In the genomic region with DNA sequence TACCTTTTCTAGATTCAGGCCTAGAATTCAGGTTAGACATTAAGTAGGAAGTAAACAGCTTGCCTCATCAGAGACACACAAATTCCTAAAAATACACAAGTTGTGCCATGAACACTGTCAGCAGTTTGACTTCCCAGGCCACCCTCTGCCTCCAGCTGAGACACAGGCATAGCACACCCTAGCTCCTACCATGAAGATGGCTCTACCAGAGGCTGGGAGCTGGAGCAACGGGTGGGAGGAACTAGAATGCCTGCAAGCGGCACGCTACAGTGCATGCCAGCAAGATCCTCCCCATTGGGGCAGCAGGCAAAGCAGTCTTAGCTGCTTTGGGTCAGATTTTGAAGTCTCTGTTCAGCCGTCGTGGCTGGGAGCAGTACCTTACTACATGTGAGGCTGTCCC, we compare ENCODE assay signal across 14 mouse cellular contexts. TPM values are rescaled to one million over a fixed set of nuclear protein-coding genes. Genes with fewer than 3 reads are reported as not detected.
DNase-seq lines count a peak whose midpoint lies in the region; ATAC-seq and TF ChIP-seq lines count a peak whose summit lies in the region.
"Had no signal": no experiment of that assay in that cellular context is flagged by ENCODE, and none has a peak within 500 bp of the region (broad histone marks: within the 10 kb centered on the region; RNA-seq: fewer than 3 reads in every experiment).

No protein-coding gene starts in this region.

- TF ChIP-seq CTCF in gastrocnemius, adult 2 months (IDR thresholded peaks at IDR 0.05), result no peak
- TF ChIP-seq CTCF in stomach, postnatal 0 days (IDR thresholded peaks at IDR 0.05; ENCODE audit: low read depth), result no peak

- H3K4me1 ChIP-seq in hindbrain, embryonic 14.5 days (replicated peaks; ENCODE audit: control insufficient read depth, insufficient read depth, low read length), result peaks cover 3% of the 10 kb centered on the region; the same call in 1 of the 2 replicates
- peaks cover 15% of the 10 kb centered on the region for H3K4me1 ChIP-seq in hindbrain, embryonic 12.5 days
- H3K4me1 ChIP-seq in stomach, embryonic 16.5 days (ENCODE audit: control insufficient read depth, insufficient read depth, low read length), result peaks cover 30% of the 10 kb centered on the region
- H3K4me1 ChIP-seq in stomach, postnatal 0 days (replicated peaks; ENCODE audit: control insufficient read depth, insufficient read depth), result peaks cover 4% of the 10 kb centered on the region; the same call in 1 of the 2 replicates

- no peak for DNase-seq in gastrocnemius, adult 2 months
- no peak for DNase-seq in gastrocnemius, postnatal 14 days
- DNase-seq in hindbrain, embryonic 14.5 days (ENCODE audit: low spot score), result no peak
- no peak for DNase-seq in stomach, postnatal 0 days (ENCODE audit: low spot score)
- DNase-seq in gastrocnemius, postnatal 25 days, result no peak
- DNase-seq: adrenal gland, postnatal 36 days had no signal

- no peaks in the 10 kb centered on the region for H3K36me3 ChIP-seq in hindbrain, embryonic 14.5 days (replicated peaks; ENCODE audit: control insufficient read depth, insufficient read depth)
- H3K36me3 ChIP-seq in hindbrain, embryonic 12.5 days, result no peaks in the 10 kb centered on the region
- H3K36me3 ChIP-seq in stomach, embryonic 16.5 days (ENCODE audit: control insufficient read depth, insufficient read depth, low read length), result no peaks in the 10 kb centered on the region
- H3K36me3 ChIP-seq in stomach, postnatal 0 days (ENCODE audit: control insufficient read depth, insufficient read depth, low read length), result no peaks in the 10 kb centered on the region
- H3K36me3 ChIP-seq: G1E; limb, embryonic 10.5 days had no signal

- peak overlapping the region; percentile 39 for H3K27ac ChIP-seq in gastrocnemius, adult 2 months
- no peak overlapping the region for H3K27ac ChIP-seq in hindbrain, embryonic 14.5 days
- H3K27ac ChIP-seq in hindbrain, embryonic 12.5 days, result no peak overlapping the region
- no peak overlapping the region for H3K27ac ChIP-seq in stomach, embryonic 16.5 days (ENCODE audit: low read length)
- H3K27ac ChIP-seq in stomach, postnatal 0 days (replicated peaks), result no peak overlapping the region
- H3K27ac ChIP-seq: limb, embryonic 10.5 days; liver, embryonic 15.5 days; macrophage had no signal

- no peak for TF ChIP-seq EP300 in stomach, postnatal 0 days (optimal IDR thresholded peaks at IDR 0.05)

- WGBS in hindbrain, embryonic 14.5 days, result 65% methylated on average over 5 of the region's 5 CpGs
- WGBS in hindbrain, embryonic 12.5 days, result 73% methylated on average over 5 of the region's 5 CpGs
- 74% methylated on average over 5 of the region's 5 CpGs for WGBS in stomach, embryonic 16.5 days
- 72% methylated on average over 5 of the region's 5 CpGs for WGBS in stomach, postnatal 0 days

- no peaks in the 10 kb centered on the region for H3K9me3 ChIP-seq in hindbrain, embryonic 14.5 days (ENCODE audit: control insufficient read depth, low read length)
- no peaks in the 10 kb centered on the region for H3K9me3 ChIP-seq in hindbrain, embryonic 12.5 days (replicated peaks)
- no peaks in the 10 kb centered on the region for H3K9me3 ChIP-seq in stomach, embryonic 16.5 days (replicated peaks; ENCODE audit: control insufficient read depth, low read length)
- no peaks in the 10 kb centered on the region for H3K9me3 ChIP-seq in stomach, postnatal 0 days (ENCODE audit: control insufficient read depth, low read length)
- H3K9me3 ChIP-seq: G1E; limb, embryonic 10.5 days; liver, embryonic 15.5 days had no signal

- no peak overlapping the region for H3K4me3 ChIP-seq in gastrocnemius, adult 2 months
- no peak overlapping the region for H3K4me3 ChIP-seq in hindbrain, embryonic 14.5 days (replicated peaks; ENCODE audit: low read length)
- no peak overlapping the region for H3K4me3 ChIP-seq in hindbrain, embryonic 12.5 days
- H3K4me3 ChIP-seq in stomach, embryonic 16.5 days (replicated peaks; ENCODE audit: low read length), result no peak overlapping the region
- no peak overlapping the region for H3K4me3 ChIP-seq in stomach, postnatal 0 days (ENCODE audit: low read depth, low read length)
- H3K4me3 ChIP-seq: erythroblast, embryonic 14.5 days; limb, embryonic 10.5 days; liver, embryonic 15.5 days had no signal

- no peak overlapping the region for H3K9ac ChIP-seq in hindbrain, embryonic 14.5 days
- no peak overlapping the region for H3K9ac ChIP-seq in hindbrain, embryonic 12.5 days
- 0 out of 2 replicates have a peak overlapping the region, but pooled peaks have one; percentile 3 for H3K9ac ChIP-seq in stomach, embryonic 16.5 days (ENCODE audit: low read length)
- H3K9ac ChIP-seq in stomach, postnatal 0 days (ENCODE audit: low read length), result no peak overlapping the region; the same call in 1 of the 2 replicates
- H3K9ac ChIP-seq: liver, embryonic 15.5 days had no signal

- intact Hi-C loops in gastrocnemius, adult 2 months (cut with DNase I), result no loop called here
- intact Hi-C loops in gastrocnemius, postnatal 14 days (cut with DNase I; ENCODE audit: low total_unique reads), result no loop called here

- H3K4me2 ChIP-seq in hindbrain, embryonic 14.5 days (replicated peaks), result no peak overlapping the region
- no peak overlapping the region for H3K4me2 ChIP-seq in hindbrain, embryonic 12.5 days (replicated peaks)
- H3K4me2 ChIP-seq in stomach, embryonic 16.5 days (ENCODE audit: low read depth, low read length), result no peak overlapping the region
- no peak overlapping the region for H3K4me2 ChIP-seq in stomach, postnatal 0 days (replicated peaks; ENCODE audit: low read depth)
- H3K4me2 ChIP-seq: liver, embryonic 15.5 days had no signal

- no peaks in the 10 kb centered on the region for H3K27me3 ChIP-seq in hindbrain, embryonic 14.5 days (ENCODE audit: control insufficient read depth, insufficient read depth, low read length)
- H3K27me3 ChIP-seq in hindbrain, embryonic 12.5 days, result no peaks in the 10 kb centered on the region
- H3K27me3 ChIP-seq in stomach, embryonic 16.5 days (ENCODE audit: control insufficient read depth, insufficient read depth, low read length), result no peaks in the 10 kb centered on the region
- no peaks in the 10 kb centered on the region for H3K27me3 ChIP-seq in stomach, postnatal 0 days (ENCODE audit: control insufficient read depth, insufficient read depth, low read length)
- H3K27me3 ChIP-seq: liver, embryonic 15.5 days had no signal

- ATAC-seq in hindbrain, embryonic 14.5 days (ENCODE audit: low FRiP score), result 0 out of 2 replicates have a peak, but pooled peaks have one; percentile 25
- ATAC-seq in hindbrain, embryonic 12.5 days (ENCODE audit: low FRiP score), result no peak
- no peak for ATAC-seq in stomach, embryonic 16.5 days (ENCODE audit: insufficient read depth, low FRiP score)
- no peak for ATAC-seq in stomach, postnatal 0 days (ENCODE audit: low FRiP score, low TSS enrichment)

RNA-seq across cellular contexts. Expression of gene Gab1, which starts 57.1 kb away (rescaled TPM):
- total RNA-seq in gastrocnemius, adult 2 months (2021), result 10 to 100 TPM; 11.7 to 14.3 TPM
- total RNA-seq in gastrocnemius, postnatal 14 days (2021), result 10 to 100 TPM; 12.7 to 15.2 TPM
- 16.3 and 16.6 TPM in 2 replicates for polyA plus RNA-seq in hindbrain, embryonic 14.5 days (2014; fragmentation: Nextera tagmentation; extraction: Ambion mirVana)
- 21.3 and 23.2 TPM in 2 replicates for polyA plus RNA-seq in hindbrain, embryonic 12.5 days (2016; fragmentation: Nextera tagmentation; extraction: Ambion mirVana)
- 13.6 and 14.6 TPM in 2 replicates for polyA plus RNA-seq in stomach, embryonic 16.5 days (2015; fragmentation: Nextera tagmentation; extraction: Ambion mirVana)
- polyA plus RNA-seq in stomach, postnatal 0 days (2015; fragmentation: Nextera tagmentation; extraction: Ambion mirVana), result 7.3 and 8.3 TPM in 2 replicates
- total RNA-seq in gastrocnemius, postnatal 25 days (2021), result 1 to 10 TPM; 9.4 to 9.8 TPM
- total RNA-seq: monocyte, adult 5-6 weeks had no signal
